Mouse (Mus musculus) liver, postnatal 0 days (tissue): ENCODE data around the gene Exosc2. TPM values are rescaled to one million over a fixed set of nuclear protein-coding genes. Genes with fewer than 3 reads are reported as not detected.

Experiments used
- ATAC-seq: fragments of 200-750 bp; cut with Nextera tagmentation; 2 replicates; pipeline ENCODE4 v1.8.0; 2017; ENCODE audit warnings: mild to moderate bottlenecking, moderate library complexity
- DNase-seq: peaks from one replicate; pipeline ENCODE4 v3.0.0-alpha.2; 2016
- H3K27ac ChIP-seq: fragments of 300-500 bp; sonication (generic); 2 replicates; pipeline ENCODE4 v1.5.1; 2014; ENCODE audit warnings: antibody characterized with exemption, moderate library complexity, mild to moderate bottlenecking, low read depth
- H3K27me3 ChIP-seq: fragments of 300-500 bp; sonication (generic); 2 replicates; pipeline ENCODE4 v1.6.1; 2014; ENCODE audit warnings: low read length, control low read depth, mixed read lengths; ENCODE audit not compliant: insufficient read depth
- H3K36me3 ChIP-seq: fragments of 300-500 bp; sonication (generic); replicated peaks from 2 replicates; pipeline ENCODE4 v1.6.1; 2014; ENCODE audit warnings: mild to moderate bottlenecking, control low read depth, low read length, moderate library complexity, mixed read lengths; ENCODE audit not compliant: insufficient read depth
- H3K4me1 ChIP-seq: fragments of 300-500 bp; sonication (generic); 2 replicates; pipeline ENCODE4 v1.6.1; 2014; ENCODE audit warnings: antibody characterized with exemption, mild to moderate bottlenecking, control low read depth; ENCODE audit not compliant: insufficient read depth
- H3K4me2 ChIP-seq: fragments of 300-500 bp; sonication (generic); 2 replicates; pipeline ENCODE4 v1.6.1; 2014; ENCODE audit warnings: low read depth, mild to moderate bottlenecking, low read length, moderate library complexity, mixed read lengths
- H3K4me3 ChIP-seq: fragments of 300-500 bp; sonication (generic); 2 replicates; pipeline ENCODE4 v1.5.1; 2014; ENCODE audit warnings: low read depth, low read length
- H3K9ac ChIP-seq: fragments of 300-500 bp; sonication (generic); replicated peaks from 2 replicates; pipeline ENCODE4 v1.6.1; 2014; ENCODE audit warnings: mild to moderate bottlenecking, moderate library complexity
- H3K9me3 ChIP-seq: fragments of 300-500 bp; sonication (generic); 2 replicates; pipeline ENCODE4 v1.6.1; 2016; ENCODE audit warnings: mild to moderate bottlenecking, control low read depth, low read length, mixed read lengths
- CTCF ChIP-seq: sonication (generic); IDR thresholded peaks from 2 replicates; pipeline ENCODE4 v1.5.1; 2016; ENCODE audit warnings: antibody characterized with exemption, low read depth
- EP300 ChIP-seq: IDR thresholded peaks from 2 replicates; pipeline ENCODE4 v1.6.1; 2016; ENCODE audit warnings: antibody characterized with exemption, low read depth, mild to moderate bottlenecking
- WGBS: fragments of 180-500 bp; shearing (Covaris S2); extraction: QIAGEN DNeasy Blood & Tissue Kit; methylation state at CpG from one replicate; pipeline ENCODE4 v1.1.7; 2014; ENCODE audit not compliant: insufficient replicate concordance; 5-methylcytosine and 5-hydroxymethylcytosine counted together
- polyA plus RNA-seq: library from polyadenylated mRNA; unstranded; fragments of >200 nt; fragmentation: Nextera tagmentation; extraction: Ambion mirVana; gene quantifications from 2 replicates; pipeline ENCODE4 v1.2.1, GENCODE M21; 2015

Gene Exosc2
- polyA plus RNA-seq, 1 experiment from 2014 or later: 14.6 TPM

DNA sequence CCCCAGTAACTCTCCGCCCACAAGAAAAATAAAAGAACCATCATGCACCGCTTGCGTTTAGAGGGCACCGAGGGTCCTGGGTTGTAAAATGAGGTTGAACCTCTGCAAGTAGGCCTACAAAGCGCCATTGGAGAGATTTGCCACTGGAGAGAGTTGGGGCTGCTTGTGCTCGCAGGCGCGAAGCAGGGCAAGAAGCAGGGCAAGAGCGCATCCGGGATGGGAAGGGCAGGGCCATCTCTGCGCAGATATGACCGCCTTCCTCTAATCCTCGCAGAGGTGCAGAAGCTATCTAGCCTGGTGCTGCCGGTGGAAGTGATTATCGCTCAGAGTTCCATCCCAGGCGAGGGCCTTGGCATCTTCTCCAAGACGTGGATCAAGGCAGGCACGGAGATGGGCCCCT is 28.6 kb upstream of the Exosc2 start:
- TF ChIP-seq EP300 (no peak), CTCF (no peak)
- H3K4me2 ChIP-seq: no peak overlapping the region
- no peaks in the 10 kb centered on the region for H3K9me3 ChIP-seq
- H3K9ac ChIP-seq: no peak overlapping the region
- H3K27me3 ChIP-seq: peaks cover 92% of the 10 kb centered on the region
- H3K27ac ChIP-seq: no peak overlapping the region
- DNase-seq (no peak), ATAC-seq (no peak)
- H3K4me3 ChIP-seq: no peak overlapping the region
- no peaks in the 10 kb centered on the region for H3K36me3 ChIP-seq
- WGBS: 6% methylated on average over 18 of the region's 18 CpGs
- no peaks in the 10 kb centered on the region for H3K4me1 ChIP-seq

DNA sequence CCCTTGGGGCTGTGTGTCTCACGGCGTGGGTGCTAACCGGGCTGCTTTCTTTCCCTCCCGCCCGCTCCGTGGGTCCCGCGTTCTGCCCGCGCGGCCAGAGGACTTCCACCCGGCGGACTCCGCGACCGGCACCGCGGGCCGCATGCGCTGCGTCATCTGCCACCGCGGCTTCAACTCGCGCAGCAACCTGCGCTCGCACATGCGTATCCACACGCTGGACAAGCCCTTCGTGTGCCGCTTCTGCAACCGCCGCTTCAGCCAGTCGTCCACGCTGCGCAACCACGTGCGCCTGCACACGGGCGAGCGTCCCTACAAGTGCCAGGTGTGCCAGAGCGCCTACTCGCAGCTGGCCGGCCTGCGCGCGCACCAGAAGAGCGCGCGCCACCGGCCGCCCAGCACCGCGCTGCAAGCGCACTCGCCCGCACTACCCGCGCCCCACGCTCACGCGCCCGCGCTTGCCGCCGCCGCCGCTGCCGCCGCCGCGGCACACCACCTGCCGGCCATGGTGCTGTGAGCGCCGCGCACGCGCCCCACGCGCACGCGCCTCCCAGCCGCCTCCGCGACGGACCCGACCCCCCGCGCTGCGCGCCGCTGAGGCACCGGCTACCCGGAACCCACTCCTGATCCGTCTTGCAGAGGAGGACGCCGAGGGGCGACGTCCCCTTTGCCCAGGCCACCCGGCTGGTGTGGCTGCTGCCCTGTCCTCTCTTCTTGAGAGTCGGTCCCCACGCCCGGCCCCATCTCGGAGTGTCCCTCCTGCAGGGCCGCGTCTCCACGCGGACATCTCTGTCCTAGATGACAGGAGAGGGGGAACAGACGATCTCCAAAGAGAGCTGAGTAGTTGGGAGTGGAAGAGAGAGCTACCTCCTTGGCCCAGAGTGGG is 16.3 kb upstream of the Exosc2 start:
- WGBS: 1% methylated on average over 105 of the region's 109 CpGs
- no peak overlapping the region for H3K27ac ChIP-seq
- no peak for TF ChIP-seq EP300
- no peak for TF ChIP-seq CTCF
- no peaks in the 10 kb centered on the region for H3K9me3 ChIP-seq
- H3K27me3 ChIP-seq: peaks cover 64% of the 10 kb centered on the region
- no peak overlapping the region for H3K9ac ChIP-seq
- DNase-seq: no peak
- peaks cover 6% of the 10 kb centered on the region; the same call in 1 of the 2 replicates for H3K4me1 ChIP-seq
- ATAC-seq: no peak
- peak overlapping the region; percentile 41 for H3K4me3 ChIP-seq
- no peaks in the 10 kb centered on the region for H3K36me3 ChIP-seq
- peak overlapping the region; percentile 65 for H3K4me2 ChIP-seq

DNA sequence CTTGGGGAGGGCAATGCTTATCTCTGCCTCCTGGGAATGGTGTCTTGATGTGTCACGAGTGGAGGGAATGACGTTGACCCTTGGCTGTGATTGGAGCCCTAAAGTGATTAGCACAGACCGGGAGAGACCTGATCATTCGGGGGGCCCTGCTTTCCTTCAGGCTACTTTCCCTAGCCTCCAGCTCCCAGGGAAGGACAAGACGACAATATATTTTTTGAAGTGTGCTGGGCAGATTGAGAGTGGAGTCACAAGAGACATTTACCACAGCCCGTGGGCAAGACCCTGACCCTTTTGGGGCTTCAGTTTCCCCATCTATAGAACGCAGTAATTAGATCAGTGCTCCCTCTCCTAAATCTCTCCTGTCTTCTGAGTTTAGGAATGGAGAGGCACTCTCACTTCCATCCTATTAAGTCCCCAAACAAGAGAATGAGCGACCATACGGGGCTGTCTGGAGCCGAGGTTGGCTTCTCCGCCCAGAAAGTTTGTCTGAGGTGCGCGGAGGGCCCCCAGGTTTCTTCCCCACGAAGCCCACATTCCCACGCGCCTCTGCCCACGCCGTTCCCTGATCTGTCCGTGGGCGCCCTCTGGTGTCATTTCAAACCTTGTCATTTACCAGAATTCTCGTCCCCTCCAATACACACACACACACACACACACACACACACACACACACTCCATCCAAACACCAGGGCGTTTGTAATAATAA is 15.5 kb upstream of the Exosc2 start:
- no peak overlapping the region for H3K9ac ChIP-seq
- TF ChIP-seq CTCF: peak; percentile 58
- no peak for TF ChIP-seq EP300
- no peaks in the 10 kb centered on the region for H3K36me3 ChIP-seq
- peak overlapping the region; percentile 65; the same call in 1 of the 2 replicates for H3K4me2 ChIP-seq
- H3K4me1 ChIP-seq: peaks cover 6% of the 10 kb centered on the region; the same call in 1 of the 2 replicates
- 5% methylated on average over 22 of the region's 22 CpGs for WGBS
- DNase-seq (peak; percentile 49), ATAC-seq (no peak)
- no peaks in the 10 kb centered on the region for H3K9me3 ChIP-seq
- peaks cover 58% of the 10 kb centered on the region for H3K27me3 ChIP-seq
- H3K27ac ChIP-seq: no peak overlapping the region
- no peak overlapping the region for H3K4me3 ChIP-seq

DNA sequence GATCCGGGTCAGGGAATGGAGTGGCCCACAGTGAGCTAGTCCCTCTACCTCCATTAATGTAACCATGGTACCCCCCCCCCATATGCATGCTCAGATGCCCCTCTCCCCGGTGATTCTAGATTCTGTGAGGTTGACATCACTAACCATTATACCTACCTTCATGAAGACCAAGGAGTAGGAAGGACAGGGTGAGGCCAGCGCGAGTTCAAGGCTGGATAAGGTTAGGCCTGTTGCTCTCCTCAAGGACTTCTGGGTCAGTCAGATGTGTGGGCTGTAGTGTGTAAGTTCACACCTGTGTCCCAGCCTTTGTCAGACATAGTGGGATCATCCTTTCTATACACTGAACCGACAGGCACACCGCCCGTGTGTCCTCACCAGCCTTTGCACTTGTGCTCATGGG is 14.1 kb upstream of the Exosc2 start:
- 75% methylated on average over 7 of the region's 7 CpGs for WGBS
- peaks cover 52% of the 10 kb centered on the region for H3K27me3 ChIP-seq
- no peak overlapping the region for H3K9ac ChIP-seq
- H3K4me2 ChIP-seq: no peak overlapping the region
- H3K4me1 ChIP-seq: peaks cover 6% of the 10 kb centered on the region; the same call in 1 of the 2 replicates
- DNase-seq (no peak), ATAC-seq (no peak)
- H3K9me3 ChIP-seq: no peaks in the 10 kb centered on the region
- H3K36me3 ChIP-seq: no peaks in the 10 kb centered on the region
- H3K27ac ChIP-seq: no peak overlapping the region
- H3K4me3 ChIP-seq: no peak overlapping the region
- no peak for TF ChIP-seq EP300
- TF ChIP-seq CTCF: no peak

DNA sequence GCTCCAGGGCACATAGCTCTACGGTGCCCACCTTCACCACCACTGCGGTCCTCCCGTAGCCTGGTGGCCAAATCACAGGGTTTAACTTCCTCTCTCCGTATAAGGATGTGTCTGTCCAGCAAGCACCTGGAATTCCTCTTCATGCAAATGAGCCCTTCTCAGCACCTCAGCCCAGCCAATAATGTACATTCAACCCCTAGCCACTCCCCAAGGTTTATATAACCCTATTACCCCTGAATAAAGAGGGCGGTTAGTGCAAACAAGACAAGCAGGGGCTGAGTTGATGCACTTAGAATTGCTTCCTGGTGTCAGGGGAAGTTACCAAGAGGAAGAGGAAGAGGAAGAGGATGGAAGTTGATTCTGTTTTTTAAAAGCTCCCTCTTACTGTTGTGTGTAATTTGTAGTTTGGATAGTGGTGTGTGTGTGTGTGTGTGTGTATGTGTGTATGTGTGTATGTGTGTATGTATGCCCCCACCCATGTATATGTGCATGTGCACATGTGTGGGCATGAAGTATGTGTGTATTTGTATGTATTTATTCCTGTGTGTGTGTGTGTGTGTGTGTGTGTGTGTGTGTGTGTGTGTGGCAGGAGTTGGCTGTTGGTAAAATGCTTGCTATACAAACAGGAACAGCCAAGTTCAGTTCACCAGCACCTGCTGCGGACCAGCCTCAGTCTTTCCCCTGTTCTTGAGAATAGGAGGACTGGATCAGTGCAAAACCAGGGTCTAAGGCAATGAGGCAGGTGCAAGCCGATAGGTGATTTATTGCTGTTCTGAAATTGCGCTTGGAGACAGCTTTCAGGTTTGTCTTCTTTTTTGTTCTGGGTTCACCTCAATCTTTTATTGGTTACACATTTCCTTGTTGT is 7.3 kb upstream of the Exosc2 start:
- H3K9me3 ChIP-seq: no peaks in the 10 kb centered on the region
- DNase-seq (no peak), ATAC-seq (no peak)
- H3K4me1 ChIP-seq: no peaks in the 10 kb centered on the region
- WGBS: 51% methylated on average over 8 of the region's 8 CpGs
- no peak overlapping the region for H3K4me2 ChIP-seq
- no peaks in the 10 kb centered on the region for H3K36me3 ChIP-seq
- 0 out of 2 replicates have a peak, but pooled peaks cover 3% of the 10 kb centered on the region for H3K27me3 ChIP-seq
- H3K9ac ChIP-seq: no peak overlapping the region
- no peak overlapping the region for H3K4me3 ChIP-seq
- H3K27ac ChIP-seq: no peak overlapping the region
- TF ChIP-seq CTCF (no peak), EP300 (no peak)
